Mouse (Mus musculus) liver, postnatal 0 days (tissue): ENCODE results near the gene Zfp467.

Source experiments
- CTCF ChIP-seq: sonication (generic); IDR thresholded peaks from 2 replicates; pipeline ENCODE4 v1.5.1; 2016; ENCODE audit warnings: antibody characterized with exemption, low read depth
- EP300 ChIP-seq: IDR thresholded peaks from 2 replicates; pipeline ENCODE4 v1.6.1; 2016; ENCODE audit warnings: antibody characterized with exemption, low read depth, mild to moderate bottlenecking

DNA sequence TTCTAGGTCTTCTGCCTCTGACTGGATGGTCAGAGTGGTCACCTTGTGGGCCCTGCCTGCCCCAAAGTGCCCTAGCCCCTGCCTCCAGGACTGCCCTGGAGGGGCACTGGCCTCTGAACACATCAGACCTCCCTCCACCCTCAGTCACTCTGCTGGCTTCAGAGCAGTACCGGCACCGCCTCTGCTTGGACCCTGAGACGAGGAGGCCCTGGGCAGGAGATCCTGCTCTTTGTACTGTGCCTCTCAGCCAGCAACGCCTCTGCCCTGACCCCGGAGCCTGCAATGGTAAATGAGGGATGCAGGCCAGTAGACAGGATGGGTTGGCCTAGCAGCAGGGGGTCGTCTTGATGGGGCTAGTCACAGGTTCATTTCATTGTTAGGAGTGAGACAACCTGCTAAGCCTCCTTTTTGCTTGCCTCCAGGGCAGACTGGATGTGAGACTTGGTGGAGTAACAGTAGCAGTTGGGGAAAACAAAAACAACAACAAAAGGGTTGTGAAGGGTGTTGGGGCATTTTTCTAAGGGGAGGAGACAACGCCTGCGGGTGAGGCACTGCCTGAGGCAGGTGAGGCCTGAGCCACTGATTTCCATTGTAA lies 47.6 kb upstream of the Zfp467 start:
- TF ChIP-seq CTCF = no peak
- TF ChIP-seq EP300 = no peak
